ENCODE assay signal across 18 mouse cellular contexts in genomic region chr17:29456926-29457325, GRCm38 (mm10). TPM values are rescaled to one million over a fixed set of nuclear protein-coding genes. Genes with fewer than 3 reads are reported as not detected.
DNase-seq lines count a peak whose midpoint lies in the region; ATAC-seq and TF ChIP-seq lines count a peak whose summit lies in the region.
"Had no signal": no experiment of that assay in that cellular context is flagged by ENCODE, and none has a peak within 500 bp of the region (broad histone marks: within the 10 kb centered on the region; RNA-seq: fewer than 3 reads in every experiment).

No protein-coding gene starts in this region.

- no peaks in the 10 kb centered on the region for H3K9me3 ChIP-seq in heart, embryonic 15.5 days (replicated peaks)
- no peaks in the 10 kb centered on the region for H3K9me3 ChIP-seq in ES-Bruce4 (replicated peaks; ENCODE audit: control insufficient read depth, insufficient read depth, low read length, poor library complexity, severe bottlenecking)
- no peaks in the 10 kb centered on the region for H3K9me3 ChIP-seq in embryonic facial prominence, embryonic 13.5 days
- peaks cover 4% of the 10 kb centered on the region; the same call in 1 of the 2 replicates for H3K9me3 ChIP-seq in limb, embryonic 13.5 days
- H3K9me3 ChIP-seq: hindbrain, embryonic 13.5 days; lung, embryonic 15.5 days; midbrain, embryonic 15.5 days had no signal

- peak overlapping the region; percentile 55; the same call in 1 of the 2 replicates for H3K4me2 ChIP-seq in heart, embryonic 15.5 days
- no peak overlapping the region for H3K4me2 ChIP-seq in embryonic facial prominence, embryonic 13.5 days
- H3K4me2 ChIP-seq in limb, embryonic 13.5 days (replicated peaks): no peak overlapping the region
- H3K4me2 ChIP-seq: forebrain, embryonic 13.5 days; hindbrain, embryonic 13.5 days; liver, embryonic 12.5 days; lung, embryonic 15.5 days; midbrain, embryonic 15.5 days had no signal

- WGBS in heart, embryonic 15.5 days: 76% methylated on average over 2 of the region's 2 CpGs
- WGBS in embryonic facial prominence, embryonic 13.5 days: 62% methylated on average over 2 of the region's 2 CpGs
- WGBS in limb, embryonic 13.5 days: 63% methylated on average over 2 of the region's 2 CpGs

- TF ChIP-seq POLR2A in ES-Bruce4 (IDR thresholded peaks at IDR 0.05; ENCODE audit: insufficient read depth, low read length): no peak

- DNase-seq in heart, adult 18-20 months: no peak
- DNase-seq in urinary bladder, postnatal 4 days (ENCODE audit: low spot score in 2 of 2): no peak
- DNase-seq in adrenal gland, adult 2 months: no peak
- DNase-seq: right cerebral cortex, postnatal 25 days had no signal

- no peaks in the 10 kb centered on the region for H3K27me3 ChIP-seq in heart, embryonic 15.5 days
- H3K27me3 ChIP-seq in ES-Bruce4 (ENCODE audit: control insufficient read depth, insufficient read depth, low read length, poor library complexity, severe bottlenecking): no peaks in the 10 kb centered on the region
- no peaks in the 10 kb centered on the region for H3K27me3 ChIP-seq in embryonic facial prominence, embryonic 13.5 days
- H3K27me3 ChIP-seq in limb, embryonic 13.5 days: no peaks in the 10 kb centered on the region
- H3K27me3 ChIP-seq: CH12.LX; hindbrain, embryonic 13.5 days; lung, embryonic 15.5 days; midbrain, embryonic 15.5 days; Patski had no signal

- peak overlapping the region; percentile 92 for H3K27ac ChIP-seq in heart, embryonic 15.5 days
- peak overlapping the region; percentile 76 for H3K27ac ChIP-seq in ES-Bruce4 (ENCODE audit: insufficient read depth, low read length)
- H3K27ac ChIP-seq in embryonic facial prominence, embryonic 13.5 days: peak overlapping the region; percentile 84; the same call in 1 of the 2 replicates
- peak overlapping the region; percentile 69; the same call in 1 of the 2 replicates for H3K27ac ChIP-seq in limb, embryonic 13.5 days
- H3K27ac ChIP-seq: forebrain, embryonic 13.5 days; hindbrain, embryonic 13.5 days; kidney, postnatal 0 days; layer of hippocampus, adult 2 months; liver, embryonic 12.5 days; midbrain, embryonic 15.5 days had no signal

- no peak overlapping the region for H3K4me3 ChIP-seq in heart, embryonic 15.5 days
- H3K4me3 ChIP-seq in ES-Bruce4 (ENCODE audit: low read depth, low read length): no peak overlapping the region
- H3K4me3 ChIP-seq in embryonic facial prominence, embryonic 13.5 days: no peak overlapping the region
- H3K4me3 ChIP-seq in limb, embryonic 13.5 days: no peak overlapping the region
- H3K4me3 ChIP-seq: forebrain, embryonic 13.5 days; hindbrain, embryonic 13.5 days; layer of hippocampus, adult 2 months; liver, embryonic 12.5 days; lung, embryonic 15.5 days; midbrain, embryonic 15.5 days had no signal

- H3K4me1 ChIP-seq in heart, embryonic 15.5 days (replicated peaks): peaks cover 54% of the 10 kb centered on the region
- H3K4me1 ChIP-seq in ES-Bruce4 (ENCODE audit: control insufficient read depth, insufficient read depth, low read length): peaks cover 10% of the 10 kb centered on the region
- peaks cover 41% of the 10 kb centered on the region for H3K4me1 ChIP-seq in embryonic facial prominence, embryonic 13.5 days
- H3K4me1 ChIP-seq in limb, embryonic 13.5 days: peaks cover 41% of the 10 kb centered on the region

- no peak for ATAC-seq in heart, embryonic 15.5 days (replicated peaks; ENCODE audit: insufficient number of reproducible peaks, insufficient read depth, low FRiP score, low read depth)
- ATAC-seq in embryonic facial prominence, embryonic 13.5 days (ENCODE audit: insufficient number of reproducible peaks, insufficient read depth, low FRiP score, low TSS enrichment, low read depth): no peak
- no peak for ATAC-seq in limb, embryonic 13.5 days (ENCODE audit: low FRiP score, low read depth)
- ATAC-seq: forebrain, embryonic 13.5 days; intestine, embryonic 16.5 days; liver, embryonic 12.5 days; midbrain, embryonic 15.5 days had no signal

- TF ChIP-seq CTCF in ES-Bruce4 (IDR thresholded peaks at IDR 0.05; ENCODE audit: low read depth, low read length): no peak

- no peaks in the 10 kb centered on the region for H3K36me3 ChIP-seq in heart, embryonic 15.5 days
- no peaks in the 10 kb centered on the region for H3K36me3 ChIP-seq in ES-Bruce4 (ENCODE audit: control insufficient read depth, insufficient read depth, low read length, poor library complexity, severe bottlenecking)
- H3K36me3 ChIP-seq in embryonic facial prominence, embryonic 13.5 days: no peaks in the 10 kb centered on the region
- H3K36me3 ChIP-seq in limb, embryonic 13.5 days: no peaks in the 10 kb centered on the region
- H3K36me3 ChIP-seq: hindbrain, embryonic 13.5 days; liver, embryonic 12.5 days; lung, embryonic 15.5 days; midbrain, embryonic 15.5 days had no signal

- no peak for TF ChIP-seq EP300 in ES-Bruce4 (IDR thresholded peaks at IDR 0.05; ENCODE audit: insufficient read depth, low read depth, low read length)

- H3K9ac ChIP-seq in heart, embryonic 15.5 days: peak overlapping the region; percentile 12; the same call in 1 of the 2 replicates
- H3K9ac ChIP-seq in ES-Bruce4 (ENCODE audit: low read depth, poor library complexity, severe bottlenecking): peak overlapping the region; percentile 62
- no peak overlapping the region for H3K9ac ChIP-seq in embryonic facial prominence, embryonic 13.5 days
- no peak overlapping the region; the same call in 1 of the 2 replicates for H3K9ac ChIP-seq in limb, embryonic 13.5 days
- H3K9ac ChIP-seq: forebrain, embryonic 13.5 days; hindbrain, embryonic 13.5 days; liver, embryonic 12.5 days; lung, embryonic 15.5 days; midbrain, embryonic 15.5 days had no signal

RNA-seq across cellular contexts. Expression of gene Pim1, which starts 33.6 kb away (rescaled TPM):
- 17.9 and 18.2 TPM in 2 replicates for polyA plus RNA-seq in heart, embryonic 15.5 days (2015; fragmentation: Nextera tagmentation; extraction: Ambion mirVana)
- 10 to 100 TPM; 12.7 to 21.2 TPM for total RNA-seq in heart, adult 18-20 months (2021)
- 348 and 350 TPM in 2 replicates for polyA plus RNA-seq in ES-Bruce4 (2011; ENCODE audit: insufficient read depth, insufficient read length, low read depth, missing spikeins)
- polyA plus RNA-seq in embryonic facial prominence, embryonic 13.5 days (2015; fragmentation: Nextera tagmentation; extraction: Ambion mirVana): 16.1 and 17.4 TPM in 2 replicates
- 18.9 and 22.3 TPM in 2 replicates for polyA plus RNA-seq in limb, embryonic 13.5 days (2015; fragmentation: Nextera tagmentation; extraction: Ambion mirVana)
- total RNA-seq in adrenal gland, adult 2 months (2021): 100 to 1,000 TPM; 120 to 124 TPM
- 150 and 153 TPM in 2 replicates for polyA plus RNA-seq in adrenal gland, adult 2 months (2012; rRNA removed)

Comparison
In these comparisons a context has a peak if more than half of its experiments do, and no peak if none do; other contexts are left out.
1. H3K9ac ChIP-seq: peak in heart, embryonic 15.5 days (single experiment) and ES-Bruce4 (single experiment); none in embryonic facial prominence, embryonic 13.5 days (single experiment) and limb, embryonic 13.5 days (single experiment).
2. Peak in every context shown above with its lines, with median percentiles within 50 percentile points of each other: H3K27ac ChIP-seq.